Mouse (Mus musculus): ENCODE measurements around the gene Ptprt. TPM values are rescaled to one million over a fixed set of nuclear protein-coding genes. Genes with fewer than 3 reads are reported as not detected.

Gene Ptprt
- polyA plus RNA-seq, 1 experiment, result 0.05 TPM

DNA sequence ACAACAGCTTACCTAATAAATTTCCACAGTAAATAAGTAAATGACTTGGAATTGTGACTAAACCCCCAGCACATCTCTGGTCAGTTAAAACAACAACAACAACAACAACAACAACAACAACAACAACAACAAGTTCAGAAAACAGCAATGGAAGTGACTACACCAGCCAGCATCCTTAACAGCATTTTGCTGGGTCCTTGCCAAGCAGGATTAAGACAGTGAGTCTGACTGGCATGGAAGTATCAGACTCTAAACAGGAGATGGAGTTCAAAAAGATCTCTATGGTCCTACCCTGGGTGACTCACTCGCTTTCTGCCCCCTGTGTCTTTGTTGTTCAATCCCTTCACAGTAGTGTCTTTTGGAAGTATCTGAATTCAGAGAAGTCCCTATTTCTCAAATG, 1035.1 kb downstream of the Ptprt start:
- Histone ChIP-seq H3K4me3 (ENCODE audit: insufficient read depth, low read depth, low read length) (no peak overlapping the region), H3K4me1 (ENCODE audit: control insufficient read depth, insufficient read depth, low read length) (no peaks in the 10 kb centered on the region), H3K27ac (ENCODE audit: insufficient read depth, low read depth, low read length) (no peak overlapping the region), H3K27me3 (replicated peaks; ENCODE audit: control insufficient read depth, insufficient read depth, low read length) (no peaks in the 10 kb centered on the region; the same call in 1 of the 2 replicates), H3K36me3 (ENCODE audit: control insufficient read depth, insufficient read depth, low read length) (no peaks in the 10 kb centered on the region)
- 85% methylated on average over 1 of the region's 1 CpGs for WGBS
- DNase-seq, result no peak
- TF ChIP-seq CTCF (conservative IDR thresholded peaks at IDR 0.05; ENCODE audit: insufficient read depth, insufficient read length, low read depth, low read length), result no peak
- TF ChIP-seq POLR2A (IDR thresholded peaks at IDR 0.05; ENCODE audit: low read depth, low read length), result no peak

DNA sequence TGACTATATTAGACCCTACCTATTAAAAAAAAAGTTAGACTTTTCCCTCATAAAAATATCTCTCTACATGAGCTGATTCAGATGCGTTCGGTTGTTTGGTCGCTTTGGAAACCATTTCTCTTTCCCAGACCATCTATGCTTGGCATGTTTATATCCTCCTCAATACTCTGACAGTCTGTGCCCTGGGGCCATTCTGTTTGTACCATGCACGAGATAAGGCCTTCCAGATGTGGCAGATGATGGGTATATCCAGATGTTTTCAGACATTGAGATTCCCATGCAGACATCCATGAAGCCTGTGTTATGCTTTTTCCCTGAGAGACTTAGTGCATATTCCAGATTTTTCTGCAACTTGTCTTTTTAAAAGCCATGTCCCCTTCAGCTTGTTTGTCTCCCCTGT, 1052.5 kb downstream of the Ptprt start:
- H3K4me3 ChIP-seq (ENCODE audit: insufficient read depth, low read depth, low read length), result no peak overlapping the region
- no peaks in the 10 kb centered on the region for H3K4me1 ChIP-seq (ENCODE audit: control insufficient read depth, insufficient read depth, low read length)
- no peak overlapping the region for H3K27ac ChIP-seq (ENCODE audit: insufficient read depth, low read depth, low read length)
- no peak for TF ChIP-seq POLR2A (IDR thresholded peaks at IDR 0.05; ENCODE audit: low read depth, low read length)
- no peak for TF ChIP-seq CTCF (conservative IDR thresholded peaks at IDR 0.05; ENCODE audit: insufficient read depth, insufficient read length, low read depth, low read length)
- WGBS, result 86% methylated on average over 4 of the region's 4 CpGs
- H3K27me3 ChIP-seq (replicated peaks; ENCODE audit: control insufficient read depth, insufficient read depth, low read length), result no peaks in the 10 kb centered on the region
- no peak for DNase-seq
- H3K36me3 ChIP-seq (ENCODE audit: control insufficient read depth, insufficient read depth, low read length), result no peaks in the 10 kb centered on the region

DNA sequence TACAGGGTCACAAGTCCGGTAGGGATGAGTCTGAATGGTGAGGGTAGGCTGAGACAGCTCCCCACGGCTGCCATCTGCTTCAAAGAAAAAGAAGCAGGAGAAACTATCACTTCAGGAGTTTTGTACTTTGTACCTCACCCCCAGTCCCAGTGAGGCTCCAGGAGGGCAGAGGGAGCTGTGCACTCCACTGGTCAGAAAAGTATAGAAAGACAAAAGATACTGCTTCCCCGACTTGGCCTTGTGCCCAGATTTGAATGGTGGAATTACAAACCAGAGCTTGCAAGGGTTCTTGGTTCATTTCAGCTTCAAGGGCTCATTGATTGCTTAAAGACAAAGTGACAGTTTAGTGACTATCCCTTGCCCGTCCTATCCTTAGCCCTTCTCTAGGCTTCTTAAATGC, 1053.6 kb downstream of the Ptprt start:
- Histone ChIP-seq H3K27ac (ENCODE audit: insufficient read depth, low read depth, low read length) (no peak overlapping the region), H3K27me3 (replicated peaks; ENCODE audit: control insufficient read depth, insufficient read depth, low read length) (no peaks in the 10 kb centered on the region), H3K4me1 (ENCODE audit: control insufficient read depth, insufficient read depth, low read length) (no peaks in the 10 kb centered on the region), H3K36me3 (ENCODE audit: control insufficient read depth, insufficient read depth, low read length) (no peaks in the 10 kb centered on the region), H3K4me3 (ENCODE audit: insufficient read depth, low read depth, low read length) (no peak overlapping the region)
- TF ChIP-seq CTCF (conservative IDR thresholded peaks at IDR 0.05; ENCODE audit: insufficient read depth, insufficient read length, low read depth, low read length) (no peak), POLR2A (IDR thresholded peaks at IDR 0.05; ENCODE audit: low read depth, low read length) (no peak)
- peak; percentile 8 for DNase-seq
- 56% methylated on average over 4 of the region's 4 CpGs for WGBS

DNA sequence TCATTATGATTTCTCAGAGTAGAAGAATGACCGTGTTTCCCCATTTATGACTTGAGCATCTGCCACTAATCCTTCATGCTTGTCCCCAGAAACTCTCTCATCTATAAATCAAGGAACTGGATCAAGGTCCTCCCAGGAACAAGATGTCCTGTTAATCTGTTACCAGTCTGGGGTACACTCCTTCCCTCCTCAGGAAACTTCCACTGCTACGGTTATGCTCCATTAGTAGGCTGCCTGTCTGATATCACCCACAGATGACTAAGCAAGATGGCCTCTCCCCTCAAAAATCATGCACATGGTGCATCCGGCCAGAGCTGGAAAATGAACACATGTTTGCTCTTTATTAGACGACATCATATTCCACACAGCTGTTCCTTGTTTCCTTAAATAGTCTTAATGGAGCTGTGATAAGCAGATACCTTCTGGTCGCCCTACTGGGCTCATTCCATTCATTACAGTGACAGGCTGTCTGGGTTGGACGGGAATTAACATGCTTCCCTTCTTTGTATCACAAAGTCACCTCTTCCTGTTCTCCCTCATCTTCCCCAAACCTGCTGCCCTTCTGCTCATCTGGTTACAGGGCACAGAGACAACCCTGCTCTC, 1060.6 kb downstream of the Ptprt start:
- WGBS, result 43% methylated on average over 6 of the region's 6 CpGs
- Histone ChIP-seq H3K27me3 (replicated peaks; ENCODE audit: control insufficient read depth, insufficient read depth, low read length) (no peaks in the 10 kb centered on the region), H3K4me1 (ENCODE audit: control insufficient read depth, insufficient read depth, low read length) (no peaks in the 10 kb centered on the region), H3K4me3 (ENCODE audit: insufficient read depth, low read depth, low read length) (no peak overlapping the region), H3K36me3 (ENCODE audit: control insufficient read depth, insufficient read depth, low read length) (no peaks in the 10 kb centered on the region), H3K27ac (ENCODE audit: insufficient read depth, low read depth, low read length) (no peak overlapping the region)
- no peak for DNase-seq
- no peak for TF ChIP-seq CTCF (conservative IDR thresholded peaks at IDR 0.05; ENCODE audit: insufficient read depth, insufficient read length, low read depth, low read length)
- no peak for TF ChIP-seq POLR2A (IDR thresholded peaks at IDR 0.05; ENCODE audit: low read depth, low read length)

DNA sequence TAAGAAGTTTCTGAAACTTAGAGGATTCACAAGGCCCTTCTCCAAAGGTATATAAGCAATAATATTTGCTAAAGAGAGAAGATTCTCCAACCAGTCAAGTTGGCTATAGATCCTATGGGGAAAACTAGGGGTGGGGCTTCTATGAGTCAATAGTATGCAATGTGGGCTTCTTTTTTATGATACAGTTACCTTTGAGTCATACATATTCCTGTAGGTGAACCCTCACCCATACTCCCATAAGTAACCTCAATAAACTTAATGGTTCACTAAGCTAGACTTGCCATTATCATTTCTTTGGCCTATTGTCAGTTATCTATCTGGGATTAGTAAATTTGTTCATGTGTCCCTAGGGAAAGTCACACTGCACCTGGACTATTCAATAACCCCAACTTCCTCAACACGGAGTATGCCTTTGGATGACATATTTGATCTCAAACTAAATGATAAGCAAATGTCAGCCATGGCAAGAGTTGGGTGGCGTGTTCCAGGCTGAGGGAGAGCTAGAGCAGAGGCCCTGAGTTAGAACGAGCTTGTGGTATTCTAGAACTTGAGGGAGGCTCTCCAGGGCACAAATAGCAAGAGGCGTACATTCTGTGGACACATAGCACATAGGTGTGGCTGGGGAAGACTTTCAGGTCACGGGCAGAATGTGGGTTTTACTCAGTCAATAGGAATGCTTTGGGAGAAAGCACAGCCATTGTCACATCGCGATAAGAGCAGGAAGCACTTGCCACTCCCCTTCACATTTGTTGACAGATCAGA, 1067.4 kb downstream of the Ptprt start:
- H3K36me3 ChIP-seq (ENCODE audit: control insufficient read depth, insufficient read depth, low read length), result no peaks in the 10 kb centered on the region

DNA sequence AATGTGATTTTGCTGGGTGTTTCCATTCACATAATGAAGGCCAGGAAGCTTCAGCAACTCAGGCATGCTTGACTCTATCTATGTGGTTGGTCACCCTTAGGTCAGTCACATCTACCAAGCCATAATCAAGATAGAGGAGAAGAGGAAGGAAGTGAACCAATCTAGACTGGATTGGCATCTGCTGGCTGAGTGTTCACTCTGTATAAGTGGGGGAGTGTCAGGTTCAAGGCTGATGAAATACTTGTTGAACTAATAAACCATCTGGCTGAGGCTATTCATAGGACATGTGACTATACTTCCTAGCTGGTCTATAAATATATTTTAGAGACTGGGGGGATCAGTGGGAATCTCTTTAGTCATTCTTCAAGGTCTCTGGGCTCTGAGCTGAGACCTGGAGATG, 1086.5 kb downstream of the Ptprt start:
- Histone ChIP-seq H3K4me3 (ENCODE audit: insufficient read depth, low read depth, low read length) (no peak overlapping the region), H3K27ac (ENCODE audit: insufficient read depth, low read depth, low read length) (no peak overlapping the region), H3K4me1 (ENCODE audit: control insufficient read depth, insufficient read depth, low read length) (no peaks in the 10 kb centered on the region), H3K36me3 (ENCODE audit: control insufficient read depth, insufficient read depth, low read length) (no peaks in the 10 kb centered on the region), H3K27me3 (replicated peaks; ENCODE audit: control insufficient read depth, insufficient read depth, low read length) (no peaks in the 10 kb centered on the region)
- TF ChIP-seq CTCF (conservative IDR thresholded peaks at IDR 0.05; ENCODE audit: insufficient read depth, insufficient read length, low read depth, low read length), result no peak
- no peak for TF ChIP-seq POLR2A (IDR thresholded peaks at IDR 0.05; ENCODE audit: low read depth, low read length)
- no peak for DNase-seq

More for the DNA sequence above, 1067.4 kb downstream of the Ptprt start:
- Histone ChIP-seq H3K27ac (ENCODE audit: insufficient read depth, low read depth, low read length) (no peak overlapping the region), H3K4me1 (ENCODE audit: control insufficient read depth, insufficient read depth, low read length) (no peaks in the 10 kb centered on the region), H3K27me3 (replicated peaks; ENCODE audit: control insufficient read depth, insufficient read depth, low read length) (no peaks in the 10 kb centered on the region), H3K4me3 (ENCODE audit: insufficient read depth, low read depth, low read length) (no peak overlapping the region)
- no peak for TF ChIP-seq POLR2A (IDR thresholded peaks at IDR 0.05; ENCODE audit: low read depth, low read length)
- no peak for DNase-seq
- WGBS, result 85% methylated on average over 7 of the region's 7 CpGs

DNA sequence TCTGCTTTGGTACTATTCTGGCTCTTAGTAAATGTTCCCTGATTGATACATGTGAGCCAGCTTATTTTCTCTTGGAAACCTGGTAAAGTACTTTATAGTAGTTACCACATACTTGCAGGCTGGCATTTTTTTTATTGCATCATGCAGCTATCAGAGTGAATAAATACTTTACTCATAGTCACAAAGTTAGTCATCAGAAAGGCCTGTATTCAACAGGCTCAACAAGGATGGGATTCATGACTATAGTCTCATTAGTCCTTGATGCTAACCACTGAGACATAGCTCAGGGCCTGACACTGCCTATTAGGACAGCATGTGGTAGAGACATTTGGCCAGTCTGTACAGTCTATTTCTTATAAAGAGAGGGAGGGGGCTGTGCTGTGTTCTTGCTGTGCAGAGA, 1088.7 kb downstream of the Ptprt start:
- TF ChIP-seq POLR2A (IDR thresholded peaks at IDR 0.05; ENCODE audit: low read depth, low read length) (no peak), CTCF (conservative IDR thresholded peaks at IDR 0.05; ENCODE audit: insufficient read depth, insufficient read length, low read depth, low read length) (no peak)
- Histone ChIP-seq H3K27me3 (replicated peaks; ENCODE audit: control insufficient read depth, insufficient read depth, low read length) (no peaks in the 10 kb centered on the region), H3K4me1 (ENCODE audit: control insufficient read depth, insufficient read depth, low read length) (no peaks in the 10 kb centered on the region), H3K4me3 (ENCODE audit: insufficient read depth, low read depth, low read length) (no peak overlapping the region), H3K36me3 (ENCODE audit: control insufficient read depth, insufficient read depth, low read length) (no peaks in the 10 kb centered on the region), H3K27ac (ENCODE audit: insufficient read depth, low read depth, low read length) (no peak overlapping the region)
- no peak for DNase-seq

Data from kidney, adult 2 months (tissue).